Mouse (Mus musculus) E14TG2a.4 (cell line): ENCODE measurements around the gene 4933417A18Rik.

ENCODE experiments used
- CTCF ChIP-seq: conservative IDR thresholded peaks from 2 replicates; pipeline ENCODE4 v1.5.1; 2014; ENCODE audit warnings: low read length
- NANOG ChIP-seq: IDR thresholded peaks from 2 replicates; pipeline ENCODE4 v1.6.1; 2014; ENCODE audit warnings: borderline replicate concordance, low read length, mixed read lengths
- POU5F1 ChIP-seq: IDR thresholded peaks from 2 replicates; pipeline ENCODE4 v1.6.1; 2014; ENCODE audit warnings: low read length, borderline replicate concordance

DNA sequence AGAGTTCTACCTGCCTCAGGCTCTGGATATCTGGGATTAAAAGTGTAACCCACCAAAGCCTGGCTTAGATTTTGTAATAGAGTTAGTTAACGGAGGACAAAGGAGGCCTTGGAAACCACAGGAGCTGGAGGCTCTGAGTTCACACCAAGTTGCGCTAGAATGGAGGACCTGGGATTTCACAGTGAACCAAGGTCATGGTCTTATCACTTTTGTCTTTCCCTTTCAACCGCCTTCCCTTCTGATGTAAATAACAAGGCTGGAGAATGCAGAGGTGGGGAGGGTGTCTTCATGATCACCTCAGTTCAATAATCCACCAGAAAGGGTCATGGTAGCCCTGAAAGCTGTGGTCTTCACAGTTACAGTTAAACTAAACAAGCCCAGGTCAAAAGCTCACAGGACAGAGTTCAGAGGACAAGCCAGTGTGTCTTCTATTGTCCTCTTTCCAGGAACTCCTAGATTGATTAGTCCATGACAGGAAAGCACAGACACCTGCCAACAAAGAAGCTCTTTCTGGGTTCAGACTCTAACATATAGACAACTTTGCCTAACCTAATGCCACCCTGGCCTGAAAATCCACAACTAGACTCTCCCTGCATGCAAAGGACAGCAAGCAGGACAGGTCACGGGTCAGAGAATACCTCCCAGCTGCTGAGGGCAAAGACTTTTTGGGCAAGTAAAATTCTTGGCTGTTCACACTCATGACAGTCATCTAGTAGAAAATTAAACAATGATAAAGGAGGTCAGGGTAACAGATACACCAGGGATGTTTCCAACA, 37.0 kb downstream of the 4933417A18Rik start:
- TF ChIP-seq CTCF (no peak), POU5F1 (no peak), NANOG (peak; percentile 38; the same call in 1 of the 2 replicates)
